Mouse (Mus musculus): ENCODE data around the gene Ankrd40. TPM values are rescaled to one million over a fixed set of nuclear protein-coding genes. Genes with fewer than 3 reads are reported as not detected.

Gene Ankrd40
- total RNA-seq (2022) = 100 to 1,000 TPM; 255 to 327 (median 301) TPM

GRCm38 (mm10) chr11:94327693-94328643 is at the start of gene Ankrd40:
Gene Ankrd40, plus strand, starts transcription at chr11:94328001.
- DNase-seq (ENCODE audit: low spot score) = peak; percentile 97

- peak; percentile 24 for DNase-seq (ENCODE audit: low spot score)
Measured at GRCm38 (mm10) chr11:94281199-94282181, 46.3 kb upstream of the Ankrd40 start, which contains the start of gene Gm21885. Gene Gm21885, plus strand, starts transcription at chr11:94281873.

GRCm38 (mm10) chr11:94282291-94282690 is 45.5 kb upstream of the Ankrd40 start:
- DNase-seq (ENCODE audit: low spot score) = no peak

GRCm38 (mm10) chr11:94283536-94284099 is 44.2 kb upstream of the Ankrd40 start:
- DNase-seq (ENCODE audit: low spot score) = no peak

GRCm38 (mm10) chr11:94285886-94286574 is 41.8 kb upstream of the Ankrd40 start:
- no peak for DNase-seq (ENCODE audit: low spot score)

GRCm38 (mm10) chr11:94287105-94287504 is 40.7 kb upstream of the Ankrd40 start:
- DNase-seq (ENCODE audit: low spot score) = no peak

DNA sequence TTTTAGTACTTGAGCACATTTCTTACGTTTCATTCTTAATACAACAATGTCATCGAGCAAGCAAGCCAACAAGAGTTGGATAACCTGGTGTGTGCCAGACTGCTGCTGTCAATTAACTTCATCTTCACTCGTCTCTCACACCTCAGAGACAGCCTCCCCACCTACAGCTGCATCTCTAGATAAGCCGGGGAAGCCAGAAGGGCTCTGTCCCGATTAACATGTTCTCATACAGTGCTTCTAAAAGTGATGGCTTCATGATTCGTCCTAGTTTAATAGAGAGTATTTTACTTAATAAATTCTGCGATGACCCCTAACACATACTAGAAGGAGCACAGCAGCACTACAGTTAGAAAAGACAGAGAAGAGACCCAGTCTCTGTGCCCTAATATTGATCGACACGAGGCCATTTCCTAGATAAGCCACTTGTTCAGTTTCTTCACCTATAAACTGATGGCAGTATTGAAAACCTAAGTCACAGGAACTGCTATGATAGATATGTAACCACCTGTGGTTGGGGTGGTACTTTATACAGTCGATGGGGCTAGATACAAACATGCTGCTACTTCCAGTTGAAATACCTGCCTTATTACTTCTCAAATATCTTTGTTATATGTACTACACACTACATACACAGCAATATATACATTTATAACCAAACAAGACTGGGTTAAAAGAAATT is 37.6 kb upstream of the Ankrd40 start:
- DNase-seq (ENCODE audit: low spot score) = no peak

DNA sequence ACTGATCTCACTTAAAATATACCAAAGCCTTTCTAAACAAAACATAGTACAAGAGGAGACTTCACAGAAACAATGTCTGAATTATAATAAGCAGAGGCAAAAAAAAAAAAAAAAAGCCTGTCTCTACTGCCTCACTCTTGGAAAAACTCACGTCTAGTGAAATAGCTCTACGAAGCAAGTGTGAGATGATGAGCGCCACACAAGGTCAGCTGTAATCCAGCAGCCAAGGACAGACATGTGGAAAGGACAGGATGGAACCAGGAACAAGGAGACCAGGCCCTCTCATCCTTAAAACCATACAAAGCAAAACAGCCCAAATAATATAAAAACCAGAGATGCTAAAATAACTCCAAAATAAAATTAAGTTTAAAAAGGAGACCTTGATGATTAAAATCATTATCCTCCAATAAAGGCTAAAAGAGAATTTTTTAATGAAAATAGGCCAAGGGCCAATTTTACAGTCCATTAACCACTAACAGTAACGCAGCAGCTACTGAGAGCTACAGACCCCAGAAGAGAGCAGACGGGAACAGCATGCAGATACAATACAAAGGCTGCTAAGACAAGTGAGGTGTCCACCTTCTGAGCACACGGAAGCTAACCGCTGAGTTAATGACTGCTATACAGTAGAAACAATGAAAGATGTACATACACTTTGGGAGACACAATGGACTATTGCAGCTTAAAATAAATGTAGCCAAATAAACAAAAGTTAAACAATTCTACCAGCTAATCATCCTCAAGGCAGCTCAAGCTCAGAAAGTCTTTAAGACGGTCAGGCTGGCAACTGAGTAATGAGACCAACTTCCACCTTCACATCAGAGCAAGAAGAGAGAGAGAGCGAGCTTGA is 32.6 kb upstream of the Ankrd40 start:
- no peak for DNase-seq (ENCODE audit: low spot score)

- DNase-seq (ENCODE audit: low spot score) = no peak
Measured at GRCm38 (mm10) chr11:94312733-94313132, 15.1 kb upstream of the Ankrd40 start.

GRCm38 (mm10) chr11:94314098-94314652 is 13.6 kb upstream of the Ankrd40 start:
- DNase-seq (ENCODE audit: low spot score) = no peak

DNA sequence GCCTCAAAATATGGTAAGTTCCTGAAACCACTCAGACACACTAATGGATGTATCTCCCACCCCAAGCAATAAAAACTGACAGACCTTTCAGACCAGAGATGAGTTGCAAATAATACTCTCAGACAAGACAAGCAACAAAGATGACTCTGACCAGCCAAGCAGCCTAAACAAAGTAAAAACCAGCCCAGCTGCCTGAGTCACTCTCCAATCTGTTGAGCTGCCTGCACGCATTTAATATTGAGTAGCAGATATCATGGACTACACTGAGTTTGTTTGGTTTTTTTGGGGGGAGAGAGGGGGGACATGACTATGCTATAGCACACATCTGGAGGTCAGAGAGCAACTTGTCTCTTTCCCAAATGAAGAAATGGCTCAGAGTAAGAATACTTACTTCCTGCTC is 12.5 kb upstream of the Ankrd40 start:
- DNase-seq (ENCODE audit: low spot score) = no peak

DNA sequence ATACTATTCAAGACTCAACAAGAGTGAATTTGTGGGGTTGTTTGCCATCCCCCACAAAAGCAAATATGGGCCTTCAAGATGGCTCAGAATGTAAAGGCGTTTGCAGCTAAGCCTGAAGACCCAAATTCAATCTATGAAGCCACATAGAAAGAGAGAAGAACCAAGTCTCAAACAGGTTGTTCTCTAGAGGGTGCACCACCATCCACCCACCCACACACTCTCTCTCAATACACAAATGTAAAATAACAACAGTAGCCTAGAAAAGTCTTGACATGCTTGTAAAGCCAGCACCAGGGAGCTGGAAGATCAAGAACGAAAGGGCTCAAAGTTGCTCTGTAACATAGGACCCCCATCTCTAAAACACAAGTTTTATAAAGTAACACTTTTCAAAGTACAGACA is 11.3 kb upstream of the Ankrd40 start:
- DNase-seq (ENCODE audit: low spot score) = no peak

GRCm38 (mm10) chr11:94317014-94317413 is 10.8 kb upstream of the Ankrd40 start:
- DNase-seq (ENCODE audit: low spot score) = no peak

GRCm38 (mm10) chr11:94317515-94317914 is 10.3 kb upstream of the Ankrd40 start:
- DNase-seq (ENCODE audit: low spot score) = no peak

DNA sequence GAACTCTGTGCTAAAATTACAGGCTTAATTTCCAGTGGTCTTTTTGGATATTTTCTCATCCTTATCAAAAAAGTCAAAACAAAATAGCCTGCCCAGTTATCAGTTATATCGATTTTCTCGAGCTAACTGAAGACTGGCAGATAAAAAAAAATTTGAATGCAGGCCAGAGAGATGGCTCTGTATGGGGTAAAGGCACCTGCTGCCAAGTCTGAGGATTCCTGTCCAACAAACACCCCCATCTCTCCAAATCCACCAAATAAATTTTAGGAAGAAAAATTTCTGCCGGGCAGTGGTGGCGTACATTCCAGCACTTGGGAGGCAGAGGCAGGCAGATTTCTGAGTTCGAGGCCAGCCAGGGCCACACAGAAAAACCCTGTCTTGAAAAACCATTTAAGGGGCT is 9.7 kb upstream of the Ankrd40 start:
- no peak for DNase-seq (ENCODE audit: low spot score)

DNA sequence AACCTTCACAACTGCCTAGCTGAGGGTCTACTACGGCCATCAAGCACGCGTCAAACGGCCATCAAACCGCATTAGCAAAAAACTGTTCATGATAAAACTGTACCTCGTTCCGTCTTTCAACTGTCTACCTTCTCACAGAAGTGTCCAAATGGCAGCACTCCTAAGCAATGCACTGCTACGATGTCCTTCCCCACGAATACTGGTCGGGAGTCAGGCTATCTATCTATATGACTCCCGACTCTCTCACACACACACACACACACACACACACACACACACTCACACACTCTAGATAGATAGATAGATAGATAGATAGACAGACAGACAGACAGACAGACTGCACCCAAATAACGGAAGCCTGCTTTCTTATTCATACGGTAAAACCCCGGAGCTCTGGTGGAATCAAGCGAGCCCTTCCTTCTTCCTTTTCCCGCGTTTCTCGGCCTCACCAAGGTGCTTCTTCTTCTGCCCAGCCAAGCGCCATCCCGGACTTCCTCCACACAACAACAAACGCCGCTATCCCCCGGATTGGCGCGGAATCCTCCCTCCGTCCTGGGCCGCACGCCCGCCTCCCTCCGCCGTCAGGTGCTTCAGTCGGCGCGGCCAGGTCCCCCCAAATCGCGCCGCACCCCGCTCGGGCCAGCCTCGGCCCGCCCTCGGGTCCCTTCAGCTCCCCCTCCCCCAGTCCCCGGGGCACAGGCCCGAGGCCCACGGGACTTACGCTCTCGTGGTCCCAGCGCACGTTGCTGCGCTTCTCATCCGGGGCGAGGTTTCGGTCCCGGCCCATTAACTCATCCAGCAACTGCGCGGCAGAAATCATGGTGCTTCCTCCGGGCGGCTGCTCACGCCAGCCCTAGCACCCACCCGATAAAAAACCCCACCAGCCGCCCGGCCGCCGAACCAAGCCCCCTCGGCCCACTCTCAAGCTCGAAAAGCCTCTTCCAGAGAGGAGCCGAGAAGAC is 6.6 kb upstream of the Ankrd40 start:
- no peak for DNase-seq (ENCODE audit: low spot score)

- DNase-seq (ENCODE audit: low spot score) = peak; percentile 94
Measured at GRCm38 (mm10) chr11:94321931-94322400, 5.8 kb upstream of the Ankrd40 start, which contains the start of gene Luc7l3. Gene Luc7l3, minus strand, starts transcription at chr11:94321988.

- DNase-seq (ENCODE audit: low spot score) = no peak
Measured at GRCm38 (mm10) chr11:94322636-94323035, 5.2 kb upstream of the Ankrd40 start.

All from heart, adult 8-10 months (tissue).